Mouse (Mus musculus) C3H10T1/2 (cell line): ENCODE results near the gene Gstp3. TPM values are rescaled to one million over a fixed set of nuclear protein-coding genes. Genes with fewer than 3 reads are reported as not detected.

Source experiments
- polyA plus RNA-seq, 2 experiments: library from polyadenylated mRNA; unstranded; fragments of >200 nt; fragmentation: generic; extraction: Trizol; gene quantifications; one replicate each; pipeline ENCODE4 v1.2.1; 2012; ENCODE audit warnings: missing spikeins in 2 of 2

Gene Gstp3
- polyA plus RNA-seq: under 1 TPM; 0.15 to 0.18 TPM

GRCm38 (mm10) chr19:4059069-4059740 lies at the start of gene Gstp3:
Gstp3 (minus strand) TSS chr19:4059569.

GRCm38 (mm10) chr19:4099837-4100717 lies 40.7 kb upstream of the Gstp3 start, which contains the start of gene Pitpnm1:
Pitpnm1 (plus strand) TSS chr19:4099998.

GRCm38 (mm10) chr19:4096642-4097440 lies 37.5 kb upstream of the Gstp3 start, which contains the start of gene Cdk2ap2:
Cdk2ap2 (plus strand) TSS chr19:4097182.

GRCm38 (mm10) chr19:4081394-4081793 lies 22.0 kb upstream of the Gstp3 start, which contains the start of gene Cabp2:
Cabp2 (plus strand) TSS chr19:4081578.

GRCm38 (mm10) chr19:4045966-4046865 lies 13.2 kb downstream of the Gstp3 start, which contains the start of gene Gstp2:
Gstp2 (minus strand) TSS chr19:4046023.

DNA sequence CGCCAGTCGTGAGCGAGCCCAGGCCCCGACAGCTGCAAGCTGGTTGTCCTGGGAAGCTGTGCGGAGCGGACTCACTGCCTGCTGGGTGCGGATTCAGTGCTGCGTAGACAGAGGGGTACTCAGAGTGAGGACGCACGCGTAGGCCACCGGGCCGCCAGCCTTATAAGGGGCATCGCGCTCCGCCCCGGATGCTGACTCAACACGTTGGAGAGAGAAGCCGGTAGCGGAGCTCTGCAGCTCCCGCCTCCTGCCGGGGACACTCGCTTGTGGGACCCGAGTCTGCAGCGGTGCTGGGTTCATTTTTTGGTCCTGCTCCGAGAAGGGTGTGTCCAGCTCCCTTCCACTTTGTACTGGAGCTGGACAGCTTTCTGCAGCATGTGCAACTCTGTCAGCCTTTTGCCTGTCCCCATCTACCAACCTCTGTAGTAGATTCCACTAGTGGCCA lies 21.6 kb downstream of the Gstp3 start, which contains the start of gene Gstp1:
Gene Gstp1, minus strand, starts transcription at position 198 of the 445 bp plus-strand sequence.

GRCm38 (mm10) chr19:4012432-4013022 lies 46.8 kb downstream of the Gstp3 start, which contains the start of gene Ndufv1:
Ndufv1 (minus strand) TSS chr19:4012806.

Other genes with a start within 250 kb of the Gstp3 start
- gene Chka, start 207.8 kb downstream of the Gstp3 start, polyA plus RNA-seq: 10 to 100 TPM in 1 of 2 experiments, 1 to 10 TPM in 1; 3.8 to 19.2 TPM
- 10 to 100 TPM; 46.1 to 53.3 TPM for gene Tcirg1, start 152.4 kb downstream of the Gstp3 start, polyA plus RNA-seq
- 100 to 1,000 TPM; 269 to 451 TPM for gene Ndufs8, start 146.8 kb downstream of the Gstp3 start, polyA plus RNA-seq
- gene Aldh3b1, start 129.8 kb downstream of the Gstp3 start, polyA plus RNA-seq: 1 to 10 TPM; 2.7 to 8.3 TPM
- gene Unc93b1, start 124.4 kb downstream of the Gstp3 start, polyA plus RNA-seq: under 1 TPM; 0.01 to 0.08 TPM
- gene Aldh3b3, start 100.9 kb downstream of the Gstp3 start, polyA plus RNA-seq: under 1 TPM in 1 of 2 experiments, not detected in 1; 0.01 TPM
- not detected for gene Aldh3b2, start 87.2 kb downstream of the Gstp3 start, polyA plus RNA-seq
- gene Acy3, start 73.0 kb downstream of the Gstp3 start, polyA plus RNA-seq: 10 to 100 TPM in 1 of 2 experiments, 1 to 10 TPM in 1; 7.4 to 28.3 TPM
- under 1 TPM in 1 of 2 experiments, not detected in 1; 0.05 TPM for gene Tbx10, start 66.8 kb downstream of the Gstp3 start, polyA plus RNA-seq
- 10 to 100 TPM; 41.3 to 59.9 TPM for gene Nudt8, start 59.0 kb downstream of the Gstp3 start, polyA plus RNA-seq
- 1 to 10 TPM in 1 of 2 experiments, under 1 TPM in 1; 0.19 to 1.4 TPM for gene Gm49405, start 58.9 kb downstream of the Gstp3 start, polyA plus RNA-seq
- 1 to 10 TPM in 1 of 2 experiments, under 1 TPM in 1; 0.41 to 4.0 TPM for gene Doc2g, start 56.3 kb downstream of the Gstp3 start, polyA plus RNA-seq
- gene Ndufv1, start 46.8 kb downstream of the Gstp3 start, polyA plus RNA-seq: 100 to 1,000 TPM; 253 to 401 TPM
- gene Gstp1, start 21.6 kb downstream of the Gstp3 start, polyA plus RNA-seq: 1,000 to 10,000 TPM in 1 of 2 experiments, 100 to 1,000 TPM in 1; 849 to 1,247 TPM
- gene Gstp2, start 13.5 kb downstream of the Gstp3 start, polyA plus RNA-seq: 10 to 100 TPM in 1 of 2 experiments, 1 to 10 TPM in 1; 1.8 to 13.9 TPM
- gene Cabp2, start 22.0 kb upstream of the Gstp3 start, polyA plus RNA-seq: not detected
- 100 to 1,000 TPM in 1 of 2 experiments, 10 to 100 TPM in 1; 86.0 to 148 TPM for gene Cdk2ap2, start 37.6 kb upstream of the Gstp3 start, polyA plus RNA-seq
- gene Pitpnm1, start 40.4 kb upstream of the Gstp3 start, polyA plus RNA-seq: 10 to 100 TPM; 48.2 to 61.6 TPM
- 100 to 1,000 TPM; 201 to 241 TPM for gene Aip, start 66.3 kb upstream of the Gstp3 start, polyA plus RNA-seq
- under 1 TPM in 1 of 2 experiments, not detected in 1; 0.09 TPM for gene Gpr152, start 80.2 kb upstream of the Gstp3 start, polyA plus RNA-seq
- under 1 TPM; 0.14 to 0.38 TPM for gene Cabp4, start 84.5 kb upstream of the Gstp3 start, polyA plus RNA-seq
- gene Coro1b, start 89.0 kb upstream of the Gstp3 start, polyA plus RNA-seq: 100 to 1,000 TPM; 256 to 440 TPM
- gene Ptprcap, start 94.0 kb upstream of the Gstp3 start, polyA plus RNA-seq: 1 to 10 TPM; 6.5 to 9.5 TPM
- gene Rps6kb2, start 103.8 kb upstream of the Gstp3 start, polyA plus RNA-seq: 10 to 100 TPM; 28.6 to 29.9 TPM
- gene Carns1, start 115.9 kb upstream of the Gstp3 start, polyA plus RNA-seq: 10 to 100 TPM in 1 of 2 experiments, 1 to 10 TPM in 1; 1.8 to 16.2 TPM
- 1 to 10 TPM in 1 of 2 experiments, under 1 TPM in 1; 0.63 to 1.7 TPM for gene Tbc1d10c, start 131.7 kb upstream of the Gstp3 start, polyA plus RNA-seq
- 1,000 to 10,000 TPM in 1 of 2 experiments, 100 to 1,000 TPM in 1; 727 to 1,261 TPM for gene Ppp1ca, start 132.5 kb upstream of the Gstp3 start, polyA plus RNA-seq
- 10 to 100 TPM; 25.1 to 36.1 TPM for gene Rad9a, start 142.1 kb upstream of the Gstp3 start, polyA plus RNA-seq
- gene Clcf1, start 154.7 kb upstream of the Gstp3 start, polyA plus RNA-seq: 10 to 100 TPM in 1 of 2 experiments, 1 to 10 TPM in 1; 7.5 to 24.4 TPM
- 1 to 10 TPM in 1 of 2 experiments, not detected in 1; 3.9 TPM for gene AC109138.7, start 154.8 kb upstream of the Gstp3 start, polyA plus RNA-seq
- gene Pold4, start 172.3 kb upstream of the Gstp3 start, polyA plus RNA-seq: 100 to 1,000 TPM; 131 to 165 TPM
- 10 to 100 TPM in 1 of 2 experiments, 1 to 10 TPM in 1; 7.4 to 30.3 TPM for gene Ssh3, start 209.6 kb upstream of the Gstp3 start, polyA plus RNA-seq
- 1 to 10 TPM in 1 of 2 experiments, under 1 TPM in 1; 0.77 to 4.5 TPM for gene Ankrd13d, start 223.6 kb upstream of the Gstp3 start, polyA plus RNA-seq
- 10 to 100 TPM; 37.7 to 44.4 TPM for gene Grk2, start 246.7 kb upstream of the Gstp3 start, polyA plus RNA-seq